Mouse (Mus musculus): ENCODE results near the gene Mtap. TPM values are rescaled to one million over a fixed set of nuclear protein-coding genes. Genes with fewer than 3 reads are reported as not detected.
A peak's percentile ranks its signal among the peaks of the same experiment; 100 is the strongest.

Gene Mtap
- total RNA-seq, 2 experiments from 2014 or later: 15.9 to 16.6 TPM

GRCm38 (mm10) chr4:89137542-89138360, 829 bp downstream of the Mtap start:
- peak; percentile 41 for DNase-seq

- DNase-seq: no peak
Measured at GRCm38 (mm10) chr4:89138361-89138651, 1.4 kb downstream of the Mtap start.

- DNase-seq: peak; percentile 41
Measured at GRCm38 (mm10) chr4:89140832-89141231, 3.9 kb downstream of the Mtap start.

- peak; percentile 79 for DNase-seq
Measured at GRCm38 (mm10) chr4:89145409-89145808, 8.5 kb downstream of the Mtap start.

GRCm38 (mm10) chr4:89146291-89146690, 9.4 kb downstream of the Mtap start:
- no peak for DNase-seq

GRCm38 (mm10) chr4:89149261-89149660, 12.3 kb downstream of the Mtap start:
- DNase-seq: no peak

GRCm38 (mm10) chr4:89161389-89161788, 24.5 kb downstream of the Mtap start:
- DNase-seq: no peak

- DNase-seq: no peak
Measured at GRCm38 (mm10) chr4:89162496-89162895, 25.6 kb downstream of the Mtap start.

- no peak for DNase-seq
Measured at GRCm38 (mm10) chr4:89163613-89164012, 26.7 kb downstream of the Mtap start.

- DNase-seq: no peak
Measured at GRCm38 (mm10) chr4:89164681-89165080, 27.8 kb downstream of the Mtap start.

- no peak for DNase-seq
Measured at GRCm38 (mm10) chr4:89168877-89169276, 32.0 kb downstream of the Mtap start.

GRCm38 (mm10) chr4:89169739-89170138, 32.8 kb downstream of the Mtap start:
- no peak for DNase-seq

GRCm38 (mm10) chr4:89170931-89171330, 34.0 kb downstream of the Mtap start:
- DNase-seq: no peak

- no peak for DNase-seq
Measured at GRCm38 (mm10) chr4:89172873-89173605, 36.1 kb downstream of the Mtap start.

- DNase-seq: no peak
Measured at GRCm38 (mm10) chr4:89177514-89178307, 40.8 kb downstream of the Mtap start.

- no peak for DNase-seq
Measured at GRCm38 (mm10) chr4:89180121-89180520, 43.2 kb downstream of the Mtap start.

GRCm38 (mm10) chr4:89181656-89182055, 44.7 kb downstream of the Mtap start:
- no peak for DNase-seq

GRCm38 (mm10) chr4:89182486-89182885, 45.6 kb downstream of the Mtap start:
- no peak for DNase-seq

- DNase-seq: no peak
Measured at GRCm38 (mm10) chr4:89195481-89195880, 58.6 kb downstream of the Mtap start.

- no peak for DNase-seq
Measured at GRCm38 (mm10) chr4:89197128-89197527, 60.2 kb downstream of the Mtap start.

GRCm38 (mm10) chr4:89200806-89201205, 63.9 kb downstream of the Mtap start:
- no peak for DNase-seq

- no peak for DNase-seq
Measured at GRCm38 (mm10) chr4:89209310-89209709, 72.4 kb downstream of the Mtap start.

- no peak for DNase-seq
Measured at GRCm38 (mm10) chr4:89210314-89210713, 73.4 kb downstream of the Mtap start.
